Mouse (Mus musculus) adrenal gland, adult (tissue): ENCODE measurements around the gene Dppa2.

ENCODE experiments used
- DNase-seq, 2 experiments: peaks; one replicate each; pipeline ENCODE4 v3.0.0; 2022 to 2023; ENCODE audit warnings: low spot score in 1 of 2; ENCODE audit not compliant: inconsistent age in 2 of 2

The Dppa2 gene

DNA sequence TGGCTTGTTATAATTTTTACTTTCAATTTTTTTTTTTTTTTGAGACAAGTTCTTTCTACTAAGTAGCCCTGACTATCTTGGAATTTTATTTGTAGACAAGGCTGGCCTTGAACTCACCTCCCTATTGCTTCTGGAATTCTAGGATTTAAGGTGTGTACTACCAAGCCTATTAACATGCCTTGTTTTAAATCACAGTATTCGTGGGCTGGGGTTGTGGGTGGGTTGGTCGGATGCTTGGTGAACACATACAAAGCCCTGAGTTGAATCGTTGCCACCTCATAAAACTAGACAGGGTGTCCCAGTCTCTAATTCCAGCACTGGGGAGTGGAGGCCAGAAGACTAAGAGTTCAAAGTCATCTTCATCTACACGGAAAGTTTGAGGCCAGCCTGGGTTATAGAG lies 31.6 kb downstream of the Dppa2 start:
- no peak for DNase-seq

DNA sequence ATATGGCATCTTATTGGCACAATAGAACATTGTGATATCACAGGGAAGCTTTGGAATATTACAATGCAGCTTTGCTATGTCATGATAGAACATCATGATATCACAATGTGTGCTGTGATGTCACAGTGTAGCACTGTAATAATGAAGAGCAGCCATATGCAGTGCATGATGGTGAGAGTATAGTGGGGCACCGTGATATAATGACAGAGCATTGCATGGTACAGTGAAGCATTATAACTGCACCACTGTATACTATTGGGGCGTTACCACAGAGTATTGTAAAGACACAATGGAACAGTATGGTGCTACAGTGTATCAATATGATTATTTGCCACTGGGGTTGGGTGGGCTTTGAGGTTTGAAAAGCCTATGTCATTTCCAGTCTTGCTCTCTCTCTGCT lies 40.5 kb downstream of the Dppa2 start:
- DNase-seq: no peak

DNA sequence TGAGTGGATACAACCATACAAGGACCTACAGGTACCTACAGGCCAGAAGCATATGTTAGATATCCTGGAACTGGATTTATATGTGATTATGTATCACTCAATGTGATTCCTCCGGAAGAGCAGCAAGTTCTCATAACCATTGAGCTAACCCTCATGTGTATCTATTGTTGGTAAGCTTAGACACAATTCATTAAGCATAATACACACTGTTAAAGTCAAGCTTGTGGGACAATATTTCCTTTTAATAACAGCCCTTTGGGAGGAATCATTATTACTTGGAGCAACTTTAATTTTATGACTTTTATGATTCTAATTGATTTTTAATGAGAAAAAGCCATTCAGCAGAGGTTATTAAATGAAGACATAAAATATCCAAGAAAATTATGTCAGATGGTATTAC lies 43.5 kb downstream of the Dppa2 start:
- DNase-seq: no peak

DNA sequence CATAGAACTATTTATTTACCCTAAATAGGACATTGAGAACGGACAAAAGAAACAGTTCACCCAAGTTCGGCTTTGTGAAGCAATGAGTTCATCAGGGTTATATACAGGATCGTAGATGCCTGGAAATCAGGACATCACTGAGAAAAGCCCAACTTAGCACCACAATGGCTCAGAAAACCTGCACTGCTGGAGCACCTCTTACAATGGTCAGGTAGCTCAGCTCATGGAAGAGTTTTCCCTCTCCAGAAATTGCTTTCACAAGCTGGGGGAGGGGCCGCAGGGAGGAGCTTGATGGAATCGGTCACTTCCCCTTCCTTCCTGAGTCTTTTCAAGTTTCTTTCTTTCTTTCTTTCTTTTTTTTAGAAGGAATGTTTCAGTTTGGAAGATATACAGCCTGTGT lies 52.0 kb downstream of the Dppa2 start:
- DNase-seq: no peak

DNA sequence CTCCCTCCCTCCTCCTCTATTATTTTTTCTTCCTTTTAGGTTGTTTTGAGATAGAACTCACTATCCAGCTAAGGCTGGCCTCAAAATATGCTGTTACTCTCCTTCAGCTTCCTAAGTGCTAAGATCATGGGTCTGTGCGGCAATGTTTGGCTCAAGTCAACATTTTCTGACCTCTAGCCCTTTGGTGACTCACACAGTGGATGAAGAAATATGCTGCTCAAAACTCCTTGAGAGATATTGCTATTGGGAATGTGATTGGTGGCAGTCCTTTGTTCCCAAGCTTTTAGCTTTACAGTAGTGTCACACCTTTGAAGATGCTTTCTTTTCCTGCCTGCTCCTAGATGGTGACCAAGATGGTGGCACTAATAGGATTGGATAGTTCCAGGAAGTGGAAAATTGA lies 52.7 kb downstream of the Dppa2 start:
- peak; percentile 27 to 88 for DNase-seq

DNA sequence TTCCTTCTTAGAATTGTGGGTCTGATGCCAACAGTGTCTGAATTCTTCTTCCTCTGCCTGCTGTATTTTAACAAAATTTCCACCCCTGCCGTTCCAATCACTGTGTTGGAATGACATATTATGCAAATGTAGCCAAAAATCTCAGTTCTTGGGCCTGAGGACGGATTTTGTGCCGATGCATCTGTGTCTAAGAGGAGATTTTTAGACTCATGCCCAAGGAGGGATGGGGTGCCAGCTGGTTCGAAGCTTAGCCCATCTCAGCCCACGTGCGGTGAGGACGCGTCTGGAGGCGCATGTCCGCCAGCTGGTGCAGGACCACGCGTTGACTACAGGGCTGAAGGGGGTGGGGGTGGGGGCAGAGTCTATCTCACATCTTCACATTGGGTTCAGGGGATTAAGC lies 57.2 kb downstream of the Dppa2 start:
- DNase-seq: no peak

DNA sequence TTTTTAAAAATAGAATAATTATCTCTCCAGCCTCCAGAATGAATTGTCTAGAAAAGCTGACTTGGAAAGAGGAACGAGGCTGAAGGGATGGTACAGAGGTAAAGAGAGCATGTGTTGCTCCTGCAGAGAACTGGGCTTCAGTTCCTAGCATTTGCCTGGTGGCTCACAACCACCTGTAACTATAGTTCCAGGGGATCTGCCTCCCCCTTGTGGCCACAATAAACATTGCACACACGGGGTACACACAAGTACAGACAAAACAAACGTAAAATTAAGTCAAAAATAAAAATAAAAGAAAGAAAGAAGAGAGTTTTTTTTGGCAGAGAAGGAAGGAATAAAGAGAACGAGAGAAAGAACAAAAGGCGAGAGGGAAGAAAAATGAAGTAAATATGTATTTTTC lies 63.1 kb downstream of the Dppa2 start:
- DNase-seq: no peak

DNA sequence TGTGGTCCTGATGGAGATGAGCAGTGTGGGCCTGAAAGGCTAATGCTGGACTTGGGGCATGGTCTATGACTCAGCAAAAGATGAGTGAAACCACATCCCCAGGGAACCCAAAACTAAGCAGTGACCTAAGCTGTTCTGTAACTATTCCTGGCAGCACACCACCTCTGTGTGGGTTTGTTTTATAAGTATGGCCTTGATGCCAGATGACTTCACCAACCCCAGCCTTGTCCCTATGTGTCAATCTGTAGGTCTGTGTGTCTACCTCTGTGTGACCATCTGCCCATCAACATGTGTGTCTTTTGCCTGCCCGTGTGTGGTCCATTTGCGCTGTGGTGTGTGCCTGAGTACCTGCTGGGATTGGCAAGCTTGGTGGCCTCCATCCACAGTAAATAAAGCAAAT lies 64.4 kb downstream of the Dppa2 start:
- DNase-seq: peak; percentile 10 to 52
